Mouse (Mus musculus): ENCODE measurements around the gene Atn1.
"Not testable (repeated sequence)": the region's sequence is repeated elsewhere in the genome, so short reads cannot be mapped to it uniquely, and the experiment has no call there.

Atn1 gene

GRCm38 (mm10) chr6:124755831-124756595 lies at the start of gene Atn1, which contains the start of gene Gm45234:
Atn1 (minus strand) TSS chr6:124756524.
Gm45234 (minus strand) TSS chr6:124756021.
- peak; percentile 66 for DNase-seq (ENCODE audit: low read depth)

- DNase-seq (ENCODE audit: low read depth), result peak; percentile 98
Observed at GRCm38 (mm10) chr6:124805341-124806321, 49.3 kb upstream of the Atn1 start.

GRCm38 (mm10) chr6:124804341-124804740 lies 48.0 kb upstream of the Atn1 start:
- DNase-seq (ENCODE audit: low read depth), result peak; percentile 56

DNA sequence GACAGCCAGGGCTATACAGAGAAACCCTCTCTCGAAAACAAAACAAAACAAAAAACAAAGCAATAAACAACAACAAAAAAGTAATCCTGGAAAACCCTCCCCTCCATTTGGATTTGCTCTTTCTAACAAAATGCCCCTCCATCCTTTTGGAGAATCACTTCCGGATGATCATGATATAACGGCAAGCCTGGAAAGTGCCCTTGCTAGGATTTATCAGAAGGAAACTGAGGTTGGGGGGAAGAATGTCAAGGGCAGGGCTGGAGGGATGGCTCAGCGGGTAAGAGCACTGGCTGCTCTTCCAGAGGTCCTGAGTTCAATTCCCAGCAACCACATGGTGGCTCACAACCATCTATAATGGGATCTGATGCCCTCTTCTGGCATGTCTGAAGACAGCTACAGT lies 47.4 kb upstream of the Atn1 start:
- not testable (repeated sequence) for DNase-seq (ENCODE audit: low read depth)

- no peak for DNase-seq (ENCODE audit: low read depth)
Observed at GRCm38 (mm10) chr6:124803061-124803460, 46.7 kb upstream of the Atn1 start.

- not testable (repeated sequence) for DNase-seq (ENCODE audit: low read depth)
Observed at GRCm38 (mm10) chr6:124802400-124802799, 46.1 kb upstream of the Atn1 start.

DNA sequence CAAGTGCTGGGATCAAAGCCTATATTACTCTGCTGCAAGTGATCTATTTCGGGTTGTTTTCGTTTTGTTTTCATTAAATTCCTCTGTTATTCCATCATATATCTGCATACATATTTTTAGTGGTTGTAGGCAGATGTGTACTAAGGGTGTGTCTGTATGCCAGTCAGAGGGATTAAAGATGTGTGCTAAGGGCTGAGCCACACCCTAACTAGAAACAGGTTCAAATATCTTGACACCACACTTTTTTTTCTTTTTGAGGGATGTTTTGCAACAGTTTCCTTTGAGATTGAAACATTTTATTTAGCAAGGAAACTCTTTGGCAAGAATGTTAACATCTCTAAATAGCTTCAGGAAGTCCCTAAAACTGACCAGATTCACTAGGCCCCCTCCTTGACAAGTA lies 39.9 kb upstream of the Atn1 start:
- peak; percentile 68 for DNase-seq (ENCODE audit: low read depth)

GRCm38 (mm10) chr6:124795781-124796180 lies 39.5 kb upstream of the Atn1 start:
- DNase-seq (ENCODE audit: low read depth), result no peak

DNA sequence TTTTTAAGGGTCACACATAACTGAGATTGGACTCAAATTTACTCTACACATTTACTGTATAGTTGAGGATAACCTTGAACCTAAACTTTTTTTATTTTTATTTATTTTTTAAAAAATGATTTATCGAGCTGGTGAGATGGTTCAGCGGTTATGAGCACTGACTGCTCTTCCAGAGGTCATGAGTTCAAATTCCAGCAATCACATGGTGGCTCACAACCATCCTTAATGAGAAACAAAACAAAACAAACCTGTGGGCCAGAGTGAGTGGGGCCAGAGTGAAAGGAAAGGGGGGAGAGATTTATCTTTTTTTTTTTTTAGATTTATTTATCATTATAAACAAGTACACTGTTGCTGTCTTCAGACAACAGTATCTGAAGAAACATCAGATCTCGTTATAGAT lies 35.6 kb upstream of the Atn1 start:
- no peak for DNase-seq (ENCODE audit: low read depth)

DNA sequence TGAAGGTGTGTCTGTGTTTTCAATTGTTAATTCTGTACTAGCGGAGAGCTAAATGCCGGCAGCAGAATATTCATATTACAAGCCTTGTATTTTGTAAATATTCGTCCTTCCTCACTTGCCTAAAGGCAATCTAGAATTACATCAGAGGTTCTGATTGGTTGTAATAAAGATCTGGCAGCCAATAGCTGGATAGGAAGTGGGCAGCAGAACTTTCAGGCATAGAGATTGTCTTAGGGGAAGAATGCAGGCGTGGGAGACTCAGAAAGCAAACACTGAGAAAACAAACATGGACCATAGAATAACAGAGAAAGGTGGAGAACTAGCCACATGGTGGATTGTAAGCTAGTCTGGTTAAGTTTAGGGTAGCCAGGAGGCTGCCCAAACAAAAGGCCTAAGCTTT lies 33.8 kb upstream of the Atn1 start:
- no peak for DNase-seq (ENCODE audit: low read depth)

GRCm38 (mm10) chr6:124789519-124789918 lies 33.2 kb upstream of the Atn1 start:
- DNase-seq (ENCODE audit: low read depth), result no peak

- DNase-seq (ENCODE audit: low read depth), result no peak
Observed at GRCm38 (mm10) chr6:124787722-124788121, 31.4 kb upstream of the Atn1 start.

GRCm38 (mm10) chr6:124786756-124787420 lies 30.6 kb upstream of the Atn1 start:
- peak; percentile 89 for DNase-seq (ENCODE audit: low read depth)

DNA sequence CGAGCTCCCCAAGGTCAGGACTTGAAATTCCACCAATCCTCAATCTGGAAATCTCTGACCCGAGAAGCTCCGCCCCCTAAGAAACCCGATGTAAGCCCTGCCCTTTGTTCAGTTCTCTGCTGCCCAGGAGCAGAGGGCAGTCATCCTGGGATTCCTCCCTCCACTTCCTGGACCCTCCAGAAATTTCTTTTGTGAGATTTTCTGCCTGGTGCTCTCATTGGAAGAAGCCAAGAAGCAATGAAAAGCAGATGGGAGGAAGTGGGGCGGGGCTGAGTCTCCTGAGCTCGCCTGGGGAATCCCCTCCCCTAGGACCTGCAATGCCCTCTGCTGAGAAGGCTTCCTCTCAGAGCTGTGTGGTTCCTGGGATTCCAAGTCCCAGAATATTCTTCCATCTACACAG lies 26.1 kb upstream of the Atn1 start:
- DNase-seq (ENCODE audit: low read depth), result peak; percentile 53

DNA sequence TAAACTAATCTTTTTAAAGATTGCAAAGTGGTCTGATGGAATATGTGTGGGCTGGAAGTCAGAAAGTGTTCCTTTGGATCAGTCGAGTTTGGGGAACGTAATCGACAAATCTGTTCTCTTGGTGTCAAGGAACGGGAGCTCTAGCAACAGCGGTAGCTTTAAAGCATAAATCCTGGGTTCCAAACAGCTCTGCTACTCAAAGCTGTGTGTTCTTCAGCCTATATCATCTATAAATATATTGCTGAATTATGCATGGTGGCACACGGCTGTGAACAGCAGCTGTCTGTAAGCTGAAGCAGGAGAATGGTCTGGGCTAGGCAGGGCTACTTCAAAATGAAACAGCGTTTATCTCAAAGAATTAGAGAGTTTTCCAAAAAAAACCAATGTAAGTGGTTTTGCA lies 24.6 kb upstream of the Atn1 start:
- no peak for DNase-seq (ENCODE audit: low read depth)

DNA sequence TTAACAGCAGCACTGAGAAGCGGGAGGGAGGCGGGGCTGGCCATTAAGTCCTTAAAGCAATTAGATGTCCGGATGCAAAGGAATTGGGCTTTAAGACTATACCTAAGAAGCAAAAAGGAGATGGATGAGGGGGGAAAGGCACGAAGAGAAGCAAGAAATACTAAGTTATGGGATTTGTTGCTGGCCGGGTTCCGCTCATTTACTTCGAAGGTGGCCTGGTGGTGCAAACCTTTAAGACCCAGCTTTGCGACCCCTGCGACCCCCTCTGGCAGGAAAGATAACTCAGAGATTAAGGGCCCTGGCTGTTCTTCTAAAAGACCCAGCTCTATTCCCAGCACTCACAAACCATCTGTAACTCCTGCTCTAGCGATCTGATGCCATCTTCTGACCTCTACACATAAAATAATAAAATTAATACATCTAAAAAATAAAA lies 23.7 kb upstream of the Atn1 start:
- no peak for DNase-seq (ENCODE audit: low read depth)

GRCm38 (mm10) chr6:124779222-124779983 lies 23.1 kb upstream of the Atn1 start, which contains the start of gene Lrrc23:
Lrrc23 (minus strand) TSS chr6:124779727.
- no peak for DNase-seq (ENCODE audit: low read depth)

DNA sequence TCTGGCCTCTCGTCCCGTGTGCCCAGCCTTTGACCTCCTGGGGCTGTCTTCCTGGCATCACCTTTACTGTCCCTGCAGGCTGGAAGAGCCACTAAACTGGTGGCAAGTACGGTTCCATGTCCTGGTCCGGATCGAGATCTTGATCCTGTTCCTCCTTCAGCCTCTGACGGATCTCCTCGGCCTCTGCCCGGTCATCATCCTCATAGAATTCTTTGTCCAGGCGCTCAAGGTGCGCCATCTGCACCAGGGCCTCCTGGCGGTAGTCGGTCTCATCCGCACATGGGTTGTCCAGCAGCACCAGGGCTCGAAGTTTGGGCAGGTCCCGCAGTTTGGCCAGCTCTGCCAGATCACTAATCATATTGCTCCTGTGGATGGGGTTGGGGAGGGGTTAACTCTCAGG lies 14.2 kb upstream of the Atn1 start:
- DNase-seq (ENCODE audit: low read depth), result no peak

GRCm38 (mm10) chr6:124770013-124770412 lies 13.7 kb upstream of the Atn1 start:
- no peak for DNase-seq (ENCODE audit: low read depth)

DNA sequence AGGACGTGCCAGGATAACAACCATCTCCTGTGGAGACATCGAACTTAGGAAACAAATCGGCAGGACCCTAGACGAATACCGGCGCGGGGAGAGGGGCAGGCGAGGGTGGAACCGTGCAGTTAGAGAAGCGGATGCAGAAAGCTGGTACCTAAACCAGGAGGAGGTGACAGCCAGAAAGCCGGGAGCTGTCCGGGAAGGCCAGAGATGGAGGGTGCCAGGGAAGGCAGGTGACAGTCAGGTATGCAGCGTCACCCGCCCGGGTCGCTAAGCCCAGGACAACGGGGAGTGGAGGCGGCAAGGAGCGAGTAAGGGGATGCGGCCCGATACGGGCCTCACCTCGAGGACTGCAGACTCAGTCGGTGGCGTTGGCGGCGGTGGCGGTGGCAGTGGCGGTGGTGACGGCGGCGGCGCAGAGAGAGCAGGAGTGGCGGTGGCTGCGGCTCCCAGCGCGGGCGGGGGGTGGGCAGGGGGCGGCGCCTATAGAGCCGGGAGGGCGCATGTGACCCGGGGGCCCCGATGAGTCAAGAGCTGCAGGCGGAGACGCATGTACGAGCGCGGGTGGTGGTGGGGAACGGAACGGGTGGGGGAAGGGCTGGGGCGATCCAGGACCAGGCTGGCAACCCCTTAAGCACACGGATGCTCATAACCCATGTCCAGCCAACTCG lies 12.9 kb upstream of the Atn1 start, which contains the start of gene Eno2:
Eno2 (minus strand) TSS at position 573 of the 665 bp plus-strand sequence.
- no peak for DNase-seq (ENCODE audit: low read depth)

- DNase-seq (ENCODE audit: low read depth), result no peak
Observed at GRCm38 (mm10) chr6:124768704-124769044, 12.3 kb upstream of the Atn1 start.
